Mouse (Mus musculus) embryonic facial prominence, embryonic 12.5 days (tissue): ENCODE data around the gene Bcas3. TPM values are rescaled to one million over a fixed set of nuclear protein-coding genes. Genes with fewer than 3 reads are reported as not detected.

ENCODE experiments used
- ATAC-seq: fragments of 200-750 bp; cut with Nextera tagmentation; 2 replicates; pipeline ENCODE4 v1.8.0; 2017; ENCODE audit not compliant: insufficient number of reproducible peaks, insufficient read depth, low FRiP score, low TSS enrichment
- H3K27ac ChIP-seq: fragments of 300-500 bp; sonication (generic); 2 replicates; pipeline ENCODE4 v1.5.1; 2016; ENCODE audit warnings: mild to moderate bottlenecking
- H3K27me3 ChIP-seq: fragments of 300-500 bp; sonication (generic); 2 replicates; pipeline ENCODE4 v1.6.1; 2016; ENCODE audit warnings: mild to moderate bottlenecking, moderate library complexity
- H3K36me3 ChIP-seq: fragments of 300-500 bp; sonication (generic); 2 replicates; pipeline ENCODE4 v1.6.1; 2016; ENCODE audit warnings: mild to moderate bottlenecking
- H3K4me1 ChIP-seq: fragments of 300-500 bp; sonication (generic); 2 replicates; pipeline ENCODE4 v1.6.1; 2016
- H3K4me2 ChIP-seq: fragments of 300-500 bp; sonication (generic); replicated peaks from 2 replicates; pipeline ENCODE4 v1.6.1; 2016; ENCODE audit warnings: mild to moderate bottlenecking, moderate library complexity
- H3K4me3 ChIP-seq: fragments of 300-500 bp; sonication (generic); 2 replicates; pipeline ENCODE4 v1.5.1; 2016; ENCODE audit warnings: mild to moderate bottlenecking
- H3K9ac ChIP-seq: fragments of 300-500 bp; sonication (generic); 2 replicates; pipeline ENCODE4 v1.6.1; 2016; ENCODE audit warnings: mild to moderate bottlenecking, moderate library complexity
- H3K9me3 ChIP-seq: fragments of 300-500 bp; sonication (generic); 2 replicates; pipeline ENCODE4 v1.6.1; 2016; ENCODE audit warnings: mild to moderate bottlenecking, moderate library complexity
- WGBS: fragments of 180-500 bp; shearing (Covaris S2); methylation state at CpG from one replicate; pipeline ENCODE4 v1.1.7; 2016; 5-methylcytosine and 5-hydroxymethylcytosine counted together
- polyA plus RNA-seq: library from polyadenylated mRNA; unstranded; fragments of >200 nt; fragmentation: Nextera tagmentation; extraction: Ambion mirVana; gene quantifications from 2 replicates; pipeline ENCODE4 v1.2.1, GENCODE M21; 2016

Bcas3 gene
- polyA plus RNA-seq, 1 experiment from 2014 or later = 28.7 TPM

DNA sequence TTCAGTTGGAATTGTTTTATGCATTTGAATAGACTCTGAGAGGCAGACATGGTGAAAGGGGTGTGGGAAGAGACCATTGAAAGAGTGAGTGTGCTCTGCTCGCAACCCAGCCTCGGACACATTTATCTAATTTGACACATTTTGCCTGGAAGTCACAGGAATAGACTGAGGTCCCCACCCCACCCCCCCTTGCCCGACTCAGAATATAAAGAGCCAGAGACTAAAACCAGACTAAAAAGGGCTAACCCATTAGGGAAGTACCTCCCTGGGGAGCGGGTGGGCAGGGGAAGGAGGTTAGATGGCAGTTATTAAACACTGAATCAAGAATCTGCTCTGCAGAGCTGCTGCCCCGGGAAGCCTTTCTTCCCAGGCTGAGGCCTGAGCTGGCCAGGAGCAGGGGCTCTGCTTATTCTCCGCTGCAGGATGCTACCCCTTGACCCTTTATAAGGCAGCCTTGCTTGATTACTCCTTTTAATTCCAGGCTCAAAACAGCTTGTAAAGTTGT is 367.4 kb downstream of the Bcas3 start:
- no peak overlapping the region for H3K27ac ChIP-seq
- 11% methylated on average over 6 of the region's 6 CpGs for WGBS
- no peaks in the 10 kb centered on the region for H3K9me3 ChIP-seq
- no peaks in the 10 kb centered on the region for H3K27me3 ChIP-seq
- H3K4me3 ChIP-seq = no peak overlapping the region
- H3K36me3 ChIP-seq = no peaks in the 10 kb centered on the region
- no peak overlapping the region; the same call in 1 of the 2 replicates for H3K9ac ChIP-seq
- ATAC-seq = no peak
- no peak overlapping the region for H3K4me2 ChIP-seq
- peaks cover 28% of the 10 kb centered on the region for H3K4me1 ChIP-seq

- H3K9me3 ChIP-seq = no peaks in the 10 kb centered on the region
- H3K9ac ChIP-seq = no peak overlapping the region
- H3K27ac ChIP-seq = no peak overlapping the region
- no peak overlapping the region for H3K4me3 ChIP-seq
- no peak overlapping the region for H3K4me2 ChIP-seq
- WGBS = 89% methylated on average over 4 of the region's 4 CpGs
- peaks cover 21% of the 10 kb centered on the region for H3K4me1 ChIP-seq
- no peaks in the 10 kb centered on the region for H3K27me3 ChIP-seq
- ATAC-seq = no peak
- no peaks in the 10 kb centered on the region for H3K36me3 ChIP-seq
These were observed 369.0 kb downstream of the Bcas3 start for GRCm38 (mm10) chr11:85721986-85722385.

DNA sequence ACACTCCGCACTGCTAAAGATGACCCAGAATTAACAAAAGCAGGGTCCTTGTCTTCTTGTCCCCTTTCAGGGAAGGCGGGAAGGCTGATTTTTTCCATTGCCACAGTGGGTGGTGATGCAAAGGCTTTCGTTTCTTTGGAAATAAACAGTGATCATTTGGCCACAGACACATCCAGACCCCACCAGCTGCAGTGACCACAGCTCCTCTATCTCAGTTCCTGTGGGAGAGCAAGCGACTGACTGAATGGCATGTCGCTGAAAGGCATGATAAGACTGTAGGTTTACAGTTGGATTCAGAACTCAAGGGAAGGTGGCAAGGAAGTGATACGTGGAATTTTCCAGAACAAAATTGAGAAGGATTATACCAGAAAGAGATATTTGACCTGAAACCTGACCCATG is 371.2 kb downstream of the Bcas3 start:
- Histone ChIP-seq H3K4me1 (peaks cover 18% of the 10 kb centered on the region), H3K27me3 (no peaks in the 10 kb centered on the region), H3K27ac (no peak overlapping the region), H3K9me3 (no peaks in the 10 kb centered on the region), H3K4me2 (no peak overlapping the region), H3K9ac (no peak overlapping the region), H3K4me3 (no peak overlapping the region), H3K36me3 (no peaks in the 10 kb centered on the region)
- 76% methylated on average over 6 of the region's 6 CpGs for WGBS
- ATAC-seq = no peak

- Histone ChIP-seq H3K27me3 (peaks cover 2% of the 10 kb centered on the region; the same call in 1 of the 2 replicates), H3K36me3 (no peaks in the 10 kb centered on the region), H3K4me2 (no peak overlapping the region), H3K9me3 (no peaks in the 10 kb centered on the region), H3K4me1 (no peaks in the 10 kb centered on the region), H3K4me3 (no peak overlapping the region), H3K27ac (no peak overlapping the region), H3K9ac (no peak overlapping the region)
- WGBS = 80% methylated on average over 2 of the region's 2 CpGs
- no peak for ATAC-seq
These were observed 376.8 kb downstream of the Bcas3 start for GRCm38 (mm10) chr11:85729725-85730124.

- peaks cover 8% of the 10 kb centered on the region for H3K4me1 ChIP-seq
- peaks cover 2% of the 10 kb centered on the region; the same call in 1 of the 2 replicates for H3K27me3 ChIP-seq
- no peaks in the 10 kb centered on the region for H3K9me3 ChIP-seq
- no peak for ATAC-seq
- H3K4me3 ChIP-seq = no peak overlapping the region
- H3K9ac ChIP-seq = no peak overlapping the region
- H3K27ac ChIP-seq = no peak overlapping the region
- WGBS = 68% methylated on average over 4 of the region's 4 CpGs
- no peak overlapping the region for H3K4me2 ChIP-seq
- no peaks in the 10 kb centered on the region for H3K36me3 ChIP-seq
These were observed 379.6 kb downstream of the Bcas3 start for GRCm38 (mm10) chr11:85732462-85733012.

DNA sequence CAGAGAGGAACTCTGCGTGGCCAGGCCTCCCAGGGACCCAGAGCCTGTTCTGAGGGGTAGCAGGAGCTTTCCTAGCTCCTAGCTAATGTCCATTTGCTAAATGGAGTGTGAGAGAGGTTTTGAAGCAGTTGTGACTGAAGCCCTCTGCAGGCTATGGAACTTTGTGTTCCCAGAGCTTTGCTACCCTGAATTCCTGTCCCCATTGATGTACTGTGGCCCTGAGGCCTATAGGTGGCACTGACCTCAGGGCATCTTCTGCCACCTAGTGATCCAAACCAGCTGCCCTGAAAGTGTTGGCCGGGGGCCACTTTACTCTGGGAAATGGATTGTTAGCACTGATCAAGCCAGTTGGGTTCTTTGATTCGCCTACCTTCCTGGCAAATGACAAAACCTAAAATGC is 380.6 kb downstream of the Bcas3 start:
- Histone ChIP-seq H3K4me3 (no peak overlapping the region), H3K36me3 (no peaks in the 10 kb centered on the region), H3K9me3 (no peaks in the 10 kb centered on the region), H3K4me2 (no peak overlapping the region), H3K27ac (no peak overlapping the region), H3K27me3 (peaks cover 2% of the 10 kb centered on the region; the same call in 1 of the 2 replicates), H3K9ac (no peak overlapping the region), H3K4me1 (peaks cover 13% of the 10 kb centered on the region)
- WGBS = 42% methylated on average over 3 of the region's 3 CpGs
- ATAC-seq = no peak

DNA sequence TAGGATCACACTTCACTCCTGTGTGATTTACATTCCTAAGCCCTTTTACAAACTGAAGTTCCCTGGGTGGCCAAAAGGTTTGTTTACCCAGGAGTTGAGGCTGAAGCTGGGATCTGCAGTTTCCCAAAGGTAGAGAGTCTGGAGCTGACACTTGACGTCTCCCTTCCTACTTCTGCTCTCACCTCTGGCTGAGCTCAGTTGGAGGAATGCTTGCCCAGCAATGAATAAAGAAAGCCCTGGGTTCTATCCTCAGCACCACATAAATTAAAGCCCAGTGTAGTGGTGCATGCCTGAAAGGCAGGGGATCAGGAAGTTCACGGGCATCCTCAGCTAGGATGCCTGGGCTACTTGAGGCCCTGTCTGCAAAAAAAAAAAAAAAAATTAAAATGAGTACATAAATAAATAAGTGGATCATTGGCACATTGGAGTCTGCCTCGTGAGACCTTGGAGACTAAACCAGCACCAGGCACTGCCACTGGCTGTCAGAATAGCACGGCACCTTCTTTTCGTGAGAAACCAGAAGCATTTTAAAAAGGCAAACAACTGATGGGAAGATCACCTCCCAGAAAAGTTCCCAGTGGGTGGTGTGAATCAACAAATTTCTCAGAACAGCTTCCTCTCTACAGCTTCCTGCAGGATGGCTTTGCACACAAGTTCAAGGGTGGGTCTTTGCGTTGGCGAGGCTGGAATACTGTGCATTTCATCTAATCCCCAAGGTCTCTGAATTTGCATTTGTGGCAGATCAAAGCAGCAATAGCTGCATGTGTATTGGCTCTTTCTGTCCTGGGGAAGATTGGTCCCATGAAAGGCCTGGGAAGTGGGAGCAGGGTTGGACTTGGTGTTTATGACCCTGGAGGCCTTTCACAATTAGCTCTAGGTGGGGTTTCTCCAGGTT is 381.6 kb downstream of the Bcas3 start:
- Histone ChIP-seq H3K27me3 (peaks cover 2% of the 10 kb centered on the region; the same call in 1 of the 2 replicates), H3K9me3 (no peaks in the 10 kb centered on the region), H3K36me3 (no peaks in the 10 kb centered on the region), H3K4me1 (peaks cover 21% of the 10 kb centered on the region), H3K27ac (no peak overlapping the region), H3K4me2 (no peak overlapping the region), H3K4me3 (no peak overlapping the region), H3K9ac (no peak overlapping the region)
- 52% methylated on average over 7 of the region's 7 CpGs for WGBS
- no peak for ATAC-seq

- no peak overlapping the region for H3K9ac ChIP-seq
- 27% methylated on average over 9 of the region's 9 CpGs for WGBS
- H3K27ac ChIP-seq = peak overlapping the region; percentile 26; the same call in 1 of the 2 replicates
- ATAC-seq = no peak
- no peak overlapping the region for H3K4me2 ChIP-seq
- H3K27me3 ChIP-seq = no peaks in the 10 kb centered on the region
- no peaks in the 10 kb centered on the region for H3K36me3 ChIP-seq
- H3K9me3 ChIP-seq = no peaks in the 10 kb centered on the region
- H3K4me1 ChIP-seq = peaks cover 24% of the 10 kb centered on the region
- H3K4me3 ChIP-seq = no peak overlapping the region
These were observed 384.3 kb downstream of the Bcas3 start for GRCm38 (mm10) chr11:85737227-85737626.

DNA sequence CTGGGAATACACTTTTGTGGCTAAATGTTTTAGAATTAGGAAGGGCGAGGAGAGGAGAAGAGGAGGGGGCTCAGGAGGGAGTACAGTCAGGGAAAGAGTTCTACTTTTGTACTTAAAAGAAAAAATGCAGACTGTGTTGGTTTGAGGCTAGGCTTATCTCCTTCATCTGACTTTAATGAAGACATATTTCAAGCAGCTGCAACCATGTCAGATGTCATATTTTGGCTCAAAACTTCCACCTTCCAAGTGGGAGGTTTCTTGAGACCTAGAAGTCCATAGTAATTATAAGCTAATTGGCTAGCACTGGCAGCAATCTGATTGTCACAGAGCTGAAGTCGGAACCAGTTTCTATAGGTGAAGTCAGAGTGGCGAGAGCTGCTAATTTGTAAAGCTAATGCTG is 384.9 kb downstream of the Bcas3 start:
- Histone ChIP-seq H3K9me3 (no peaks in the 10 kb centered on the region), H3K4me1 (peaks cover 25% of the 10 kb centered on the region), H3K4me3 (no peak overlapping the region), H3K27me3 (no peaks in the 10 kb centered on the region), H3K36me3 (no peaks in the 10 kb centered on the region), H3K9ac (no peak overlapping the region), H3K4me2 (no peak overlapping the region), H3K27ac (no peak overlapping the region)
- 23% methylated on average over 3 of the region's 3 CpGs for WGBS
- no peak for ATAC-seq

- Histone ChIP-seq H3K4me3 (no peak overlapping the region), H3K9ac (no peak overlapping the region), H3K27me3 (no peaks in the 10 kb centered on the region), H3K27ac (no peak overlapping the region), H3K4me1 (peaks cover 29% of the 10 kb centered on the region), H3K4me2 (no peak overlapping the region), H3K36me3 (no peaks in the 10 kb centered on the region), H3K9me3 (no peaks in the 10 kb centered on the region)
- 41% methylated on average over 5 of the region's 5 CpGs for WGBS
- ATAC-seq = no peak
These were observed 385.6 kb downstream of the Bcas3 start for GRCm38 (mm10) chr11:85738585-85738984.

DNA sequence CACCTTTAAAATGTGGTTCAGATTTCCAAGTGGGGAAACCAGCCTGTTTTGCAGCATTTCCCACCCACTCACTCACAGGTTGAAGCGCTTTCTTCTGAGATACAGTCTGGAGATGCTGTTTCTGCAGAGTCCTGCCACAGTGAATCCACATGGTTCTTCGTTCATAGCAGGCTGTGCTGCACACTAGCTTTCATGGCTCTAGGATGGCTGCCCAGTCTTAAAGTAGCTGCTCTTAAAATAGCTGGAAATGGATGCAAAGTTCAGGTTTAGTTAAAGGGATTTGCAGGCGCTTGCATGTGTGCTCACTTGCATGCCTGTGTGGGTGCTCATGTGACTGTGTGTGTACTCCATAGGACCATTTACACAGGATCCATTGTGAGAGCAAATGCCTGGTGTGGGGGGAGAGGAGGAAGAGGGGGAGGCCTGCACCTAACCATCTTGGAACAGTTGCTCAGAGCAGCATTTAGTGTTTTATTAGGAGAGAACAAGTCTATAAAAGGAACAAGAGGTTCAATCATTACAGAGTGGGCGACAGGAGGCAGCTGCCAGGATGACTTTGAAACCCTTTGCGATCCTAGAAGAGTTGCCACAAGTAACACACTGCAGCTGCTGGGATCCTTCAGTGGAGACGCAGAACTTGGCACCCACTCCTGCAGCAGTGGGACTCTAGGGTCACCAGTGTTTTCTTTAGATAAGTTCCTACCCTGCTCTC is 386.5 kb downstream of the Bcas3 start:
- Histone ChIP-seq H3K36me3 (no peaks in the 10 kb centered on the region), H3K9ac (no peak overlapping the region), H3K27ac (0 out of 2 replicates have a peak overlapping the region, but pooled peaks have one; percentile 42), H3K9me3 (no peaks in the 10 kb centered on the region), H3K4me1 (peaks cover 31% of the 10 kb centered on the region), H3K27me3 (no peaks in the 10 kb centered on the region), H3K4me3 (no peak overlapping the region), H3K4me2 (no peak overlapping the region)
- 48% methylated on average over 6 of the region's 6 CpGs for WGBS
- no peak for ATAC-seq
